Mouse (Mus musculus) layer of hippocampus, adult 9-11 months (tissue): ENCODE data around the gene Cd69.

Source experiments
- DNase-seq: peaks from one replicate; pipeline ENCODE4 v3.0.0; 2022

Cd69 gene

GRCm38 (mm10) chr6:129275220-129275619 is at the start of gene Cd69:
Cd69 (minus strand) TSS chr6:129275436.
- DNase-seq: no peak

- no peak for DNase-seq
Measured at GRCm38 (mm10) chr6:129319331-129319730, 44.1 kb upstream of the Cd69 start.

DNA sequence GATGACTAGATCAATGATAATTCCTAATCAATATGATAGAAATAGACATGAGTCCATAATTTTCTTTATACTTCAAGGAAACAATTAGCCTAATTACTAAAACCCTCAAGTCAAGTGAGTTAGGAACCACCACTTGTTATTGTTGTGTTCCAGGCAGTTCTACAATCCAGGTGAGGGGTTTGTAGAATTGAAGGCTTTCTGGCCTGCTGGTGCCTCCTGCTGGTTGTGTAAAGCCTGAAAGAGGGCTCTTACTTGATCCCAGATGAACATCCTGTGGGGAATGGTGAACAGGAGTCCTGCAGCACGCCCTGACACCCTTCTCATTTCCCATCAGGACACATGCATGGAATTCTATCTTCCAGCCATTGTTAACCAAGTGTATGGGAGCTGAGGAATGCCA is 43.2 kb upstream of the Cd69 start:
- no peak for DNase-seq

DNA sequence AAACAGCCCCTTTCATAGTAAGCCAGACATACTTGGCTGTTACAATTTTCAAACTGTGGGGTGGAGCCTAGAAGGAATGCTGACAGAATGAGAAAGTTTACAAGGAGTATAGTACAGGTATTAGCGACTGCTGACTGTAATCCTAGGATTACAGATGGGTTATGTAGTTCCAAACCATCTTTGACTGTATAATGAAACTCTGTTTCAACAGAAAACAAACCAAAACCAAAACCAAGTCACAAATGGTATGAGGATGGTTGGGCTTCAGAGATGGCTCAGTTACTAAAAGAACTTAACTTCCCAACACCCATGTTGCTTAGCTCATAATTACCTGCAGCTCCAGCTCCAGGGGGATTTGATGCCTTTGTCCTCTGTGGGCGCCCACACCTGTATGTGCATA is 41.2 kb upstream of the Cd69 start:
- no peak for DNase-seq

GRCm38 (mm10) chr6:129315698-129316097 is 40.5 kb upstream of the Cd69 start:
- DNase-seq: no peak

DNA sequence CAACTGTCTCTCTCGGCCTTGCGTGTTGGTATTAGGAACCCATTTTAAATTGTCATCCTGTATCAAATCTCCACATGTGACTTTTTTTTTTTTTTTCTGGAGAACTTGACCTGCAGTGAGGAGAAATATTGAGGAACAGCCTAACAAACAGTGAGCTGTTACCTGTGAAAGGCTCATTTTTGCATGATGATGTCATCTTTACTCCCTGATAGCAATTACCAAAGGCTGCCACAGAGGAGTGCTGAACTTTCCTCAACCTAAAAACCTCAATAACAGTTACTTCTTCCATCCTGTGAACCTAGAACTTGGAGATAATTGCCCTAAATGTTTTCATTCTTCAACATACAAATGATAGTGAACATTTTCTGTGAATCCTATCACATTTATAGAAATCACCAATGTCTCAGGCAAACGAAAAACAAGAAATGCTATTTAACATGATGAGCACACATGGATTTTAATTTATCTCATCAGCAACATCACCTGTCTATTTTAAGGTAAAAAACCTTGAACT is 39.5 kb upstream of the Cd69 start:
- DNase-seq: no peak

DNA sequence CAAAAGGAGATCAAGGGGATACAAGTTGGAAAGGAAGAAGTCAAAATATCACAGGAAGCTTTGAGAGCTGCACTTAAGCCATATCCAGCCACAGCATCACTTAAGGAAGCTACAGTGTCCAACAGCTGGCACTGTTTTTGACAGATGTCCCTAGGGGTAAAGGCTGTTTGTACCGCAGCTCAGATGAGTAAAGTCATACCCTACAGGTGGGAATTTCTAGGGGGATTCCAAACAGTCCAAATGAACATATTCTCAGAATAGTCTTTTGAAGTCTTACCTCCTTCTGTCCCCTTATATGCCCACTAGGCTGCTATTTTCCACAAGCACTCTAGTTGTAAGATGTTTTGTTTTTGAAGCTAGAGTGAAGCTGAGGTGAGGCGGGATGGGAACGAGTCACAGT is 37.3 kb upstream of the Cd69 start:
- DNase-seq: no peak

DNA sequence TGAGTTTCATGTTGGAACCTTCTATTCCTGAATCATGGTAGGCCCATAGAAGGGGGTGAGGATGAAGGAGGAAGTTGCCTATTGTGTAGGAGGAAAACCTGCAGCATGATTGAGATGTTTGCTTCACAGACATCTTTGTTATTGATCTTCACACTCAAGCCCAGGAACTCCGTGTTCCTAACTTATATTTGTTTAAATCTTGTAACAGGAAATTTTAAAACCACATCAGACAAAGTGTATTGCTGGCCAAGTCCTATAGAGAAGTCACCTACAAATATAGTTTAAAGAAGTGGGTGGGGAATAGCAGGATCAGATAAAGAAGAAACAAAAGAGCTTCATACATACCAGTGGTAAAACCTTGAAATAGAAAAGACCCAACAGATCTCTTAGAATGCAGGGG is 28.9 kb upstream of the Cd69 start:
- no peak for DNase-seq

- no peak for DNase-seq
Measured at GRCm38 (mm10) chr6:129288708-129289107, 13.5 kb upstream of the Cd69 start.

GRCm38 (mm10) chr6:129284384-129285104 is 9.3 kb upstream of the Cd69 start:
- no peak for DNase-seq

DNA sequence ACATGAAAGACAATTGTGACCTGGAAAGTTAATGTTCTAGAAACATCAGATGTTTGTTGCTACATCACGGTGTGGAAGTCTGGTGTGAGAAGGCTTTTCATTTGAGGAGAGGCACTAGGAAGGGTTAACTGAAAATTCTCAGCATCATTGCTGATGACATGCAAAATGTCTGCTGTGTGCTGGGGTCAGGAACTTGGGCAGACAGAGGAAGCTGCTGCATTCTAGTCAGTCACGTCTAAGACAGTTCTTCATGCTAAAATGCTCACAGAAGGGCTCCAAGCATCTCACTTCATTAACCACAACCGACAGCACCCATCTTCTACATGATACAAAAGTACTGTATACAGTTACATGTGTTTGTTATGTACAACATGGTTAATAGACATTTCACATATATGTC is 8.0 kb upstream of the Cd69 start:
- no peak for DNase-seq

- DNase-seq: no peak
Measured at GRCm38 (mm10) chr6:129276483-129276882, 1.2 kb upstream of the Cd69 start.

DNA sequence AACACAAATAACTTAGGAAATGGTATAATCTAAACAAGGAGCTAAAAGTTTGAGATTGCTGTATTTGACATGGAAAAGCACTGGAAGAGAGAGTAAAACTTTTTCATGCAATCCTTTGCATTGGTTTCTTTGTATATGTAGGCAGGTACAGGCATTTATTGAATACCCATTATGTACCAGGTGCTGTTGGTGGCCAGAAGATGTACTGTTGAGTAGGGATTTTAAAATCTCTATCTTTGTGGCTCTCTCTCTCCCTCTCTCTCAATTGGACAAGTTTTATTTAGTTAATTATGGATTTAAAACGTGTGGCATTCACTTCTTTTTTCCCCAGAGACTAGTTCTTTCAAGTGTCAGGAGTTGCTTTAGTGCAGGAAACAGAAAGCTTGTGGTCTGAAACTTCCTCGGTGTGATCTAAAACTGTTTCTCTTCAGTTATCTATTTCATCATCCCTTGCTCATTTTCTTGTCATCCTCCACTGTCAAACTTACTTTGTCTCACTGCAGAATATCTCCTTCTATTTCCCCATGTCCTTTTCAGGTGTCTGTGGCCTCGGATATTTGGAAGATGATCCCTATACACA is 478 bp upstream of the Cd69 start:
- DNase-seq: no peak

- DNase-seq: no peak
Measured at GRCm38 (mm10) chr6:129274476-129274875, 760 bp downstream of the Cd69 start.

DNA sequence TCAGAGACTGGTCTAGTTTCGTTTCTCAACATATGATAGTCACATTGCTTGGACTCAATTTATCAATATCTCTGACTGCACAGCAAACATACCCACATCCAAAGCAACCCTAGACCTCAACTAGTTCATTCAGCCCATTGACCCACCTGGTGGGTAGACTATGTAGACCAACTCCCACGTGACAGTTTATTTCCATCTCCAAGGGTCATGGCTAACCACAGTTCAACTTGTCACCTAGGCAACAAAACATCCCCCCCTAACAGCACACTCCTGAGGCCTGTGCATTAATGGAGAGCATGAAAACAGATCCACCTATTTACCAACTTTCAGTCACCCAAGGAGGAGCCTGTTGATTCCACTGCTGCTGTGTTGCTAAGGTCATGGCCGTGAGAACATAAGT is 1.6 kb downstream of the Cd69 start:
- no peak for DNase-seq

GRCm38 (mm10) chr6:129266438-129267022 is 8.7 kb downstream of the Cd69 start:
- no peak for DNase-seq

GRCm38 (mm10) chr6:129265821-129266220 is 9.4 kb downstream of the Cd69 start:
- DNase-seq: no peak

- DNase-seq: no peak
Measured at GRCm38 (mm10) chr6:129260940-129261339, 14.3 kb downstream of the Cd69 start.

DNA sequence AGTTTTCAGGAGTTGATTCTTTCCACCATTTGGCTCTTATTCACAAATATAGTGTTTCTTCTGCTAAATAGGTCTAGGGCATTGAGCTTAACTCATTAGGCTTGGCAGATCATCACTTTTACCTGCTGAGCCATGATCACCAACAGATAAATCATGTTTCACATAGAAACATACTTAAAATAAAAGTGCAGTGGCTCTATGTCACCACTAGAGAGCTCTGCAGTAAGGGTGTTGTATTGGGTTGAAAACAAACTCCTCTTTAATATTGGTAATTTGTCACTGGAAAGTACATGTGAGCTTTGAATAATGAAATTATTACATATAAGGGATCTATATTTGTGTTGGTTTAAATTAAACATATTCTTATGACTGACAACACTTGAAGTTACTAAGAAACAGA is 15.2 kb downstream of the Cd69 start:
- no peak for DNase-seq

DNA sequence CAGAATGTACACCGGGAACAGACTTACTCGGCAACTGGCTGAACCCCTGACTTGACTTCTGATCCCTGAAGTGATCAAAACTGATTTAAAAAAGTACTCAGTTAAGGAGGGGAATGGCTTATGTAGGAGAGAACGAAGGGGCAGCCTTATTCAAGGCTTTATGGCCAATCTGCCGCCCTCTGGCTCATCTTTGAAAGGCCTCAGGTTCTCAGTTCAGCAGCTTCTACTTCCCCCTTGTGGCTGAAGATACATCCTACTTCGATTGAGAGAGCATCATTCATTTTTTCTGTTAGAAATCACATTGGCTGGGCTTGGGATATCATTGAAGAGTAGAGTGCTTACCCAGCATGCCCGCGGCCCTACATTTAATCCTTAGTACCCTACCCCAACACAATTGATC is 19.2 kb downstream of the Cd69 start:
- DNase-seq: no peak

DNA sequence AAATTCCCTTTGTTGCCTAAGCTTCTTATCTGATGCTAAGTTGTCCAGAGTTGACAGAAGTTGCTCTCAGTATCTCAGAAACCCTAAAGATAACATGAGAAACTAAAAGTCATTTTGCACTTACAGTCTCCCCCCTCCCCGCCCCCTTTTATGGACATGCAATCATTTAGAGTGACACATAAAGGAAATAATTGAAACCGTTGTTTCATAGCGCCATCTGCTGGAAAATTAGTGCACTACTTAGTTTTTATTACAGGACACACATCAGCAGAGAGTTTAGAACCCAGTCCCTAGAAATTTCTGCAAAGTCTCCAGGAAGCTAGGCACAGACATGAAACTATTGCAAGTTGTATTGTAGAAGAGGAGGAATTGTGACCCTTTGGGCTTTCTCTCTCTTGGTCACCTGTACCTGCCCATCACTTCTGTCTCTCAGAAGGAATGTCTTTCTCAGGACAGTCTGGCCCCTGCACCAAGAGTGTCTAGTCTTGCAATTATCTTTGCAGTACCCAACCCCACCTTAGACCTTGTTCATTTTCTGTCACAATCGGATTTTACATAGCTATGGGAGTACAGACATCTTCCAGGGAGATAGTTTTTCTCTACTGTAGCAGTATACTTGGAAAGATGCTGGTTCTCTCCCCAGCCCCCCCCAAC is 20.2 kb downstream of the Cd69 start:
- no peak for DNase-seq

DNA sequence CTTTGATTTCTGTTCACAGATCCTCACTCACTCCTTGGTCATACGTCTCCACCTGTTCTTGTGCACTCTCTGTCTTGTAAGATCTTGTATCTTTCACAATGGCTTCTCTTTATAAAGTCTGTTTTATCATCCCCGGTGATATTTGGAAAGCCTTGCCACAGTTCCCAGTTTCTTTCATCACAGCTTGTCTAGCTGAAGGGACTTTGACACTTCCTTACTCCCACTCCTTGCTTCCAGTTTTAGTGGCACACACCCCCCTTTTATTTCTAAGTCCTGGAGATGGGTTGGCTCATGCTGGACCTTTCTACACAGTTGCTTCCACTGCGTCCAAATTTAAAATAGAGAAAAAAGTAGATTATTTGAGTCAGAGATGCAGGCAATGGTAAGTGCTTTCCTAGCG is 20.9 kb downstream of the Cd69 start:
- DNase-seq: no peak

DNA sequence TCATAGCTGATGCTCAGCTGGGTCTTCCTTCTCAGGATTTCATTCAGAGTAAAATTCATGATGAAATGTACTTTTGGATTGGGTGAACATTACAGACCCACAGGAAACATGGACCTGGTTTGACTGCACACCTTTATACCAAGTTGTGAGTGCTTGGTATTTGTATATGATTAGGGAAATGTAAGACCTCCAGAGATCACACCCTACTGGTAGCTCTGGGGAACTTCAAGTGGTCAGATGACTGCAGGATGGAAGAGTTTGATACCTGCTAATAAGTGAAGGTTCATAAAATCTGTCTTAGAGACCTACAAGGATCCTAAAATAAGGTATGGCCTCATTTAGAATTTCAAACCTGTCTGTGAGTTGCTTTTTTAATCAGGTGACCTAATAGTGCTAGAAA is 27.0 kb downstream of the Cd69 start:
- no peak for DNase-seq

DNA sequence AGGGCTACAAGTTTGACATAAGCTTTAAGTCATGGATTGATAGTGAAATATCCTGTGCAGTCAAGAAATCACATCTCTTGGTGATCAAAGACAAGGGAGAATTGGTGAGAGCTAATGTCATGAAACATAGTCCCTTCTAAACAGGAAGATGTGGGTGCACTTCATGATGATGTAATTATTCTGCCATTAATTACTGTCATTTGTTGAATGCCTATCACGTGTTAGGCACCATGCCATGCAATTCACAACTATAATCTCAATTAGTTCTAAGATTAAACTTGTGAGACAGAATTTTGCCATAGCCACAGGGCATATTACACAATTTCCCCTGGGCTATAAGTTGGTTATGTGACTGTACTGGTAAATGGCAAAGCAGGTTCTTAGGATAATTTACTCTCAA is 28.2 kb downstream of the Cd69 start:
- DNase-seq: no peak
